Mouse (Mus musculus): ENCODE measurements around the gene Ppp1r12a.

Gene Ppp1r12a

GRCm38 (mm10) chr10:108161261-108162256 is at the start of gene Ppp1r12a:
Ppp1r12a (plus strand) TSS chr10:108162193.
- DNase-seq (ENCODE audit: low spot score in 2 of 2) = peak; percentile 88 to 91

- no peak for DNase-seq (ENCODE audit: low spot score in 2 of 2)
These were observed 48.4 kb upstream of the Ppp1r12a start for GRCm38 (mm10) chr10:108113361-108114237.

GRCm38 (mm10) chr10:108118200-108119163 is 43.5 kb upstream of the Ppp1r12a start:
- no peak for DNase-seq (ENCODE audit: low spot score in 2 of 2)

GRCm38 (mm10) chr10:108119416-108119815 is 42.6 kb upstream of the Ppp1r12a start:
- no peak for DNase-seq (ENCODE audit: low spot score in 2 of 2)

GRCm38 (mm10) chr10:108124934-108125599 is 36.9 kb upstream of the Ppp1r12a start:
- no peak for DNase-seq (ENCODE audit: low spot score in 2 of 2)

- DNase-seq (ENCODE audit: low spot score in 2 of 2) = no peak
These were observed 32.8 kb upstream of the Ppp1r12a start for GRCm38 (mm10) chr10:108129167-108129566.

GRCm38 (mm10) chr10:108131858-108132257 is 30.1 kb upstream of the Ppp1r12a start:
- no peak for DNase-seq (ENCODE audit: low spot score in 2 of 2)

- DNase-seq (ENCODE audit: low spot score in 2 of 2) = no peak
These were observed 28.7 kb upstream of the Ppp1r12a start for GRCm38 (mm10) chr10:108133253-108133652.

- no peak for DNase-seq (ENCODE audit: low spot score in 2 of 2)
These were observed 28.2 kb upstream of the Ppp1r12a start for GRCm38 (mm10) chr10:108133745-108134144.

- DNase-seq (ENCODE audit: low spot score in 2 of 2) = no peak
These were observed 23.6 kb upstream of the Ppp1r12a start for GRCm38 (mm10) chr10:108138347-108138746.

- no peak for DNase-seq (ENCODE audit: low spot score in 2 of 2)
These were observed 22.2 kb upstream of the Ppp1r12a start for GRCm38 (mm10) chr10:108139788-108140187.

- no peak for DNase-seq (ENCODE audit: low spot score in 2 of 2)
These were observed 21.3 kb upstream of the Ppp1r12a start for GRCm38 (mm10) chr10:108140742-108141141.

GRCm38 (mm10) chr10:108143991-108144525 is 17.9 kb upstream of the Ppp1r12a start:
- DNase-seq (ENCODE audit: low spot score in 2 of 2) = no peak

GRCm38 (mm10) chr10:108145701-108146100 is 16.3 kb upstream of the Ppp1r12a start:
- DNase-seq (ENCODE audit: low spot score in 2 of 2) = no peak

- DNase-seq (ENCODE audit: low spot score in 2 of 2) = no peak
These were observed 15.0 kb upstream of the Ppp1r12a start for GRCm38 (mm10) chr10:108147031-108147430.

- DNase-seq (ENCODE audit: low spot score in 2 of 2) = no peak
These were observed 8.7 kb upstream of the Ppp1r12a start for GRCm38 (mm10) chr10:108153301-108153700.

- DNase-seq (ENCODE audit: low spot score in 2 of 2) = no peak
These were observed 6.8 kb upstream of the Ppp1r12a start for GRCm38 (mm10) chr10:108155042-108155686.

GRCm38 (mm10) chr10:108155687-108156067 is 6.3 kb upstream of the Ppp1r12a start:
- no peak for DNase-seq (ENCODE audit: low spot score in 2 of 2)

GRCm38 (mm10) chr10:108156128-108156527 is 5.9 kb upstream of the Ppp1r12a start:
- no peak for DNase-seq (ENCODE audit: low spot score in 2 of 2)

GRCm38 (mm10) chr10:108159002-108159401 is 3.0 kb upstream of the Ppp1r12a start:
- DNase-seq (ENCODE audit: low spot score in 2 of 2) = no peak

All from right cerebral cortex, adult 2 months (tissue).